Mouse (Mus musculus) urinary bladder, postnatal 10 days (tissue): Measurements from ENCODE around the gene Scarb1.
A peak's percentile ranks its signal among the peaks of the same experiment; 100 is the strongest.

ENCODE experiments used
- DNase-seq: peaks from one replicate; pipeline ENCODE4 v3.0.0; 2022; ENCODE audit warnings: low spot score

Gene Scarb1

GRCm38 (mm10) chr5:125305229-125306081 is 35.4 kb downstream of the Scarb1 start:
- DNase-seq, result no peak

GRCm38 (mm10) chr5:125304245-125304856 is 36.5 kb downstream of the Scarb1 start:
- no peak for DNase-seq

DNA sequence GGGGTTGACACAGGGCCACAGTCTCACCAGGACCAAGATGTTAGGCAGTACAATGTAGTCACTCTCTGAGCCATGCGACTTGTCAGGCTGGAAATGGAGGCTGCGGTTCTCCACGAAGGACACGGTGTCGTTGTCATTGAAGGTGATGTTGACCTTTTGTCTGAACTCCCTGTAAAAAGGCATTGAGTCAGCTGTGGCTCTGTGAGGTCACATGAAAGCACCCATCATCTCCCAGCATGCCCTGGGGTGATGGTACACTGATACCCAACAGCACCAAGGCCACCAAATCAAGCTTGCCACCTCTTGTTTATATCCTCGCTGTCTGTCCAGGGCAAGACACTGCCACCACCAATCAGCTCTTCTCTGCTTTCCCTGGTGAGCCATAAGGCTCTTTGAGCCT is 37.8 kb downstream of the Scarb1 start:
- DNase-seq, result no peak

DNA sequence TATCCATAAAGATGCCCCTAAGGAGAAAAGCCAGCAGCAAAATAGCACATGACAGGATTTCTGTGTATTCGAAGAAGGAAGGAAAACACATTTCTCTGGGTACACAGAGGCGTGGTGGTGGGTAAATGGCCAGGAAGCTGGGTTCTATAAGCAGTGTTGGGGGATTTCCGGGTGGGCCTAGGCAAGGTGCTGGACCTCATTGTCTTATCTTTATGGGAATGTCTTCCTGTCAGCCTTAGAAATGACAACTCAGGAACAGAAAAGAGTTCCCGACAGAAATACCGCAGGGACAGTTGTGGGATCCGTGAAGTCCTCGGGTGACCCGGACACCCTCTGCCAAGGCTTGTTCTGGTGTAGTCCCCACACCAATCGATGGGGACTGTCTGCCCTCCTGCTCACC is 42.7 kb downstream of the Scarb1 start:
- no peak for DNase-seq

DNA sequence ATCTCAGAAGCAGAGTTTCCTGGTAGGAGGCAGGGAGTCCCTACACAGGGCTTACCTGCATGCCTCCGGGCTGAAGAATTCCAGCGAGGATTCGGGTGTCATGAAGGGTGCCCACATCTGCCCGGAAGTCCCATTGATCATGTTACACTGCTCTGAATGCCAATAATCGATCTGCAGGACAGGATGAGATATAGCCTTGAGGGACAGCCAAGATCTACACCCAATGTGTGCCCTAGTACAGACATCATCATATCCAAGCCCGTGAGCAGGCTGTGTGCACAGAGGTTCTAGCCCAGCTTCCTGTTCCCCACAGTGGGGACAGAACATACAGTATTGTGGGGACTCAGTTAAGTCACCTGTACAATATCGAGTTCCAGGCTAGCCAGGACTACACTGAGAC is 43.7 kb downstream of the Scarb1 start:
- no peak for DNase-seq

- no peak for DNase-seq
Measured at GRCm38 (mm10) chr5:125292951-125293350, 47.9 kb downstream of the Scarb1 start.

GRCm38 (mm10) chr5:125291895-125292294 is 49.0 kb downstream of the Scarb1 start:
- DNase-seq, result no peak

DNA sequence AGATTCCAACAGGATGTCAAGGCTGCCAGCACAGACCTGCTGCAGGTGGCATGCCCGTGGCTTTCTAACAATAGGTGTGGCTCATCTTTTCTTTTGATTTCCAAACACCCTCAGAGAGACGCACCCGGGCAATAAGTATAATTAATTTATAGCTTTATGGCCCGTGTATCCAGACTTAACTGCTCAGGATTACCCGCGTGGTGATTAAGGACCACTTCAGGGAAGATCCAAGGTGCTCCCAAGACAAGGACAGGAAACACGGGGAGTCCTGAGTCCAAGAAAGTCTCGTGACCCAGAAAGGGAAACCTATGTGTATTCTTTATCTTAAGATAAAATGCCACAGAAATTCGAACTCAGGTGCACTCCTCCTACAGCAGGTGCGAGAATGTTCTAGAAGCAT is 49.5 kb downstream of the Scarb1 start:
- no peak for DNase-seq

DNA sequence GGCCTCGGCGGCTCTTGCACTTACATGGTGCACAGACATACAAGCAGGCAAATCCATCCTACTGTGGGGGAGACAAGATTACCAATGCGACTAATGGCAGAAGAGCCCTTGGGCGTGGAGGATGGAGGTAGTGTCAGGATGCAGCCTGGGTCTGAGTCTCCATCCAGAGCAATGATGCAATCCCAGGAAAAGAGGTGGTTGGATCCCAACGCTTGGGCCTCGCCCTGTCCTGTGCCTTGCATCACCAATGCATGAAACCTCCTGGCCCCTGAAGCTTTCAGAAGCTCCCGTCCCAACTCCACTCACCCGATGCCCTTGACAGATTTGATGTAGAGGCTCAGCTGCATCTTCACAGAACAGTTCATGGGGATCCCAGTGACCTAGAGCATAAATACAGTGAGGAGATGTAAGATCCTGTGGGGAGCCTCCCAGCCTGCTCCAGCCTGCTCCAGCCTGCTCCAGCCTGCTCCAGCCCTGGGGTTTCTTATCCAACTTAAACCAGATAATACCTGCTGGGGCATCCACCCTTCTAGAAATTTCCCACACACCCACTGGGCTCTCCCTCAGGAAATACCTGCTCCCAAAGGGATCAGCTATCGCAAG is 53.7 kb downstream of the Scarb1 start:
- no peak for DNase-seq

DNA sequence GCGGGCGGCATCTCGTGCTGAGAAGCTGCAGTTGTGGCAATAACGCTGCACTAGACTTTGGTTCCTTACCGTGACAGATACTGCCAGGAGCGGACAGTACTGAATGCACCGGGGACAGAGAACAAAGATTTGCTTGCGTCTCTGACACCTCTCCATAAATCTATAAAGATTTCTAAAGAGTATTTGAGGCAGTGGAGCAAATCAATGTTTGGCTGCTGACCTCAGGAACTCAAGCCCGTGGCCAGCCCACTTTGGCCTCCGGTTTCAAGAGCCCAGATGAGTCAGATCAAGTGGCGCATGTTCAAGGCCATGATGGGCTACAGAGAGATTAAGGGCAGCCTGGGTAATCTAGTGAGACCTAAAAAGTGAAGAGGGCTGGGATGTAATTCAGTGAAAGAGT is 54.8 kb downstream of the Scarb1 start:
- DNase-seq, result no peak

DNA sequence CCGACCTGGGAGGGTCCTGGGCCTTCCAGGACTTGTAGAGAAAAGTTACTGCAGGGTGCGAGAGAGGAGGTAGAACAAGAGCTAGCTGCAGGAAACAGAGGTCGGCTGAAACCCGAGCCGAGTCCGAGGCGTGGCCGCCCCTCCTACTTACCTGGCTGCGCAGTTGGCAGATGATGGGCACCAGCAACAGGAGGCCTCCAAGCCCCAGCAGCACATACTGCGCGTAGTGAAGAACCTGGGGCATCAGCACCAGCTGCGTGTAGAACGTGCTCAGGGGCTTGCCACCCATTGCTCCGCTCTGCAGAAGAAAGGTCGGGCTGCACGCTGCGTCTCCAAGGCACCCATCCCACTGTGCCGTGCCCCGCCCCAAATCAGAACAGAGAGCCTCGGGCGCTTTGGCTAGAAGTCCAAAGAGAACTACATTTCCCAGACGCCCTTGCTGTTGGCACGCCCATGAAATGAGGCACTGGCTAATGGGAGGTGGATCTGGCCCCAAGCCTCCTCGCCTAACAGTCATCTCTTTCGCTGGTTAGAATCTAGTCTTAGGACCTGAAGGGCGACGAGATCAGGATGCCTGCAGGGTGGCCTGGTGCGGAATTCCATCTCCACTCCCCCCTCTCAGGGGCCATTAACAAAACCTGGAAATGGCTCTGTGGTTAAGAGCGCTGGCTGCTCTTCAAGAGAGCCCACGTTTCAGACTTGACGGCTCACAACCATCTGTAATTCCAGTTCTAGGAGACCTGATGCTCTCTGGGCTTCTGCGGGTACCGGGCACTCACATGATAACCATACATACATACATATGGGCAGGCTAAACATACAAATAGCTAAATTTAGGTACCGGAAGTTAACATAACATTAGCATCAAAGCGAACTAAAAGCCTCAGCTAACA is 56.9 kb downstream of the Scarb1 start:
- DNase-seq, result no peak

DNA sequence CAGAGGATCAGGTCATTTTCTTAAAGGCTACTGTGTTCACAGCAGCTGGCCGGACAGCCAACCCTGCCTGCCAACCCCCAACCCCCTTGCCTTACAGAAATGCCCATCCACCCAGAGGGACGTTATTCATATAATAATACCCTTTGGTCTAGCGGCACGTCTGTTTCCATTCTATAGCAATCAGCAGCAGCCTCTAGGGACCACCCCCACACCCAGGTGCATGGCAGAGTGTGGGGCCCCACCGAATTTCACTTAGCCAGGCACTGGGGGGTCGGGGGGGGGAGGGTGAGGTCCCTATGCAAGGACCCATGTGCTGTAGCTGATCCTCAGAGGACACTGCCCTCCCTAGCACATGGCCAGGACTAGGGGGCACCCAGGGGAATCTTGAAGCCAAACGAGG is 61.7 kb downstream of the Scarb1 start:
- no peak for DNase-seq

DNA sequence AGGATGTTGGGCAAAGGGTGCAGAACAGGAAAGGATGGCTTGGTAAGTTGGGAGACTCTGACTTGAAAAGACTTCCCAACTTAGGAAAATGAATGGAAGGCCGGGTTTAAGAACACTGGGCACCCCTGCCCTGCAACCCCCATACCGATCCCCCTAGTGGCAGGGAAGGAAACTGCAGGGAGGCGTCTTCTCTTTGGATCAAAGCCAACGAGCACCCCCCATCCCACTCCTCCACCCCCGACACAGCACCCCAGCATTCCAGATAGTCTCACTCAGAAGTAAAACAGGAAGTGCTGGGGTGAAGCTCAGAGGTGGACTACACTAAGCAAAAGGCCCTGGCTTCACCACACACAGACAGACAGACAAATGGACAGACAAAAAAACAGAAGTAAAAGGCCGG is 62.6 kb downstream of the Scarb1 start:
- DNase-seq, result no peak

DNA sequence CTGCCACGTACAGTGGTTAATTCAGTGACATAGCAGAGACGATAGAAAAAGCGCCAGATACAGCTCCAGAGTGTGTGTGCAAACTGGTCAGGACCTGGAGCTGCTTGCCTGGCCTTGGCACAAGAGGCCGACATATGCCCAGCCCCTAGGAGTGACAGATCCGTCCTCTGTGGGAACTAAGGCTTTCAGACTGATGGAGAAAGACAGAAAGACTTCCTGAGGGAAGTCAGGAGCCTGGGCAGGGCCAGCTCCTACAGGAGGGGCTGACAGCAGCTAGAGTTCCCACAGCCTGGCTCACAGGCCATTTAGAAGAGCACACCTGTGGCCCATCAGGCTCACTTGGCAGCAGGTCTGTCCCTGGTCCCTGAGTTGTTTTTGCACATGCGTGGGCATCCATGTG is 63.6 kb downstream of the Scarb1 start:
- DNase-seq, result no peak

DNA sequence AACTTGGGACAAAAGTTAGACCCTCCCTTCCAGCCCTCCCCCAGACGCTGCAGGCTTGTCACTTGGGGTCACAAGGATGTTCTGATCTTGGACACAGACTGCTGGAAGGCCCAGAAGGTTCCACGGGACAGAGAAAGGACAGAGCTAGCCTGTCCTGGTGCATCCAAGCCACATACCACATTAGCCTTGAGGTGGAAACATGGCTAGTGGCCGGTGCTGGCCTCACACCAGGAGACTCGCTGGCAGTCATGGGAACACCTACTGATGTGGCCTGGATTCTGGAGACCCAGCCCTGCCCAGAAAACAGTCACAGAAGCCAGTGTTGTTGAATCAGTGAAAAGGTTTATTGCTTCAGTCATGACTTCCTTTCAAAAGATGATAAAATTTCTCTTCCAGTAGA is 64.1 kb downstream of the Scarb1 start:
- DNase-seq, result no peak

DNA sequence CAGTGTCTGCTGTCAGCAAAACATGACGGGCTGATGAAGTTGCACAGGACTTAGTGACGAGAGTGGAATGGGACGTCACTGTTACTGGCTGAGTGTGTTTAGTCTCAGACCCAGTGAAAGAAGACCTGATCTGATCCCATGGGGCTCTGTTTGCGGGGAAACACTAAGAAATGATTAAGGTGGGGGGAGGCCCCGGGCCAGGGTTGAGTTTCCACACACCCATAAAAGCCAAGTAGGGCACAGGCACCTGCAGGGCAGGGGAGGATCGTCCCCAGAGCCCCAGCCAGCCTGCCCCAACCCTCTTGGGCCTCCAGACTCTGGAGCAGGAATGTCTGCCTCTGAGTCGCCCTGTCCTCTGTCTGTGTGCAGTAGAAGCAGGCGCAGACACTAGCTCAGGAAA is 65.6 kb downstream of the Scarb1 start:
- no peak for DNase-seq

DNA sequence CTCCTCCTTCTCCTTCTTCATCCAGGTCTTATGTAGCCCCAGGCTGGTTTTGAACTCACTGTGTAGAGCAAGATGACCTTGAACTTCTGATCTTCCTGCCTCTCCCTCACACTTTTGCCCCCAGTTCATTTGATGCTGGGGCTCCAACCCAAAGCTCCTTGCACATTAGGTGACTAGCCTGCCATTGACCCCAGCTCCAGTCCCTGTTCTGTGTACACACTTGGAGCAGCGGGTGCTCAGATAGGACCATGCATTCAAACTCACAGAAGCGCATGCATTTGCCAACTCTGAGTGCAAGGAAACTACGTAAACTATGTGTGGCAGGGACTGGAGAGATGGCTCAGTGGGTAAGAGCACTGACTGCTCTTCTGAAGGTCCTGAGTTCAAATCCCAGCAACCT is 66.1 kb downstream of the Scarb1 start:
- DNase-seq, result no peak

- DNase-seq, result no peak
Measured at GRCm38 (mm10) chr5:125274182-125274581, 66.7 kb downstream of the Scarb1 start.

DNA sequence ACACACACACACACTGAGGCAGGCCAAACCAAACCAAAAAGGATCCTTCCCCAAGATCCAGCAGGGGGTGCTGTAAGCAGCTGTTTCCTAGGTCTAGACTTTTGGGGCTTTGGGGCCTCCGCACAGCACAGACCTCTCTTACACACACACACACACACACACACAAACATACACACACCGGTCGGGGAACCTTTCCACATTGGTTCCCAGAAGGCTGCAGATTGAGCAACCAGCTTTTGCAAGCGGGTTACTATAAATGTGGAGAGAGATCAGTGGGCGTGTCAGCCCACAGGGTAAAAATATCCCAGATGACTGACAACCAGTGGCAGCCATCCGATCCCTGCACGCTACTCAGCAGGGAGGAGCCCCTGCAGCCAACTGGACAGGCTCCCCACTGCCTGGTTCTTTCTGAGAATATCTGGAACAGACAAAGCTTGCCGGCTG is 67.2 kb downstream of the Scarb1 start:
- no peak for DNase-seq

DNA sequence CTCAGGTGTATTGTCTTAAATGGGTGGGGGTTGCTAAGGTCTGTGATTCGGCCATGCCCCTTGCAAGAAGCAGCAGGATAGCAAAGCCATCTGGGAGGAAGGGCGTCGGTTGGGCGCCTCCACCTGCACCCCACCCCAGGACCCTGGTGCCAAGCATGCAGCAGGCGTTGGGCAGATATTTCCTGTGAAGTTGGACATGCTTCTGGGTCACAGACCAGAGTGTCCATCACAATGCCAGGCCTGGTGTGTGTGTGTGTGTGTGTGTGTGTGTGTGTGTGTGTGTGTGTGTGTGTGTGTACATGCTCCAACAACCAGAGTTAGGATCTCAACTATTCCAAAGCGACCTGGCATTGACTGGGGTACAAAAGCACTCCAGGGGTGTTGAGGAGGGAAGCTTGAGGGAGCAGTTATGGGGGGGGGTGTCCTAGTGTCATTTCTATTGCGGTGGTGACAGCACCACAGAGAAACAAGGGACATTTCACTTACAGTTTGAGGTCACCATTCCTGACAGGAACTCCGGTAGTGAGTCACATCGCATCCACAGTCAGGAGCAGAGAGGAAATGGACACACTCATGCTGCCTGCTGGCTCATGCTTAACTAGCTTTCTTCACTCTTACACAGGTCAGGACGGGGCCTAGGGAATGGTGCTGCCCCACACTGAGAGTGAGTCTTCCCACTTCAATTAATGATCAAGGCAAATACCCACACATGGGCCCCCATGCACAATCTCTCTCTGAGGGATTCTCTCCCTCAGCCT is 68.5 kb downstream of the Scarb1 start:
- DNase-seq, result no peak

DNA sequence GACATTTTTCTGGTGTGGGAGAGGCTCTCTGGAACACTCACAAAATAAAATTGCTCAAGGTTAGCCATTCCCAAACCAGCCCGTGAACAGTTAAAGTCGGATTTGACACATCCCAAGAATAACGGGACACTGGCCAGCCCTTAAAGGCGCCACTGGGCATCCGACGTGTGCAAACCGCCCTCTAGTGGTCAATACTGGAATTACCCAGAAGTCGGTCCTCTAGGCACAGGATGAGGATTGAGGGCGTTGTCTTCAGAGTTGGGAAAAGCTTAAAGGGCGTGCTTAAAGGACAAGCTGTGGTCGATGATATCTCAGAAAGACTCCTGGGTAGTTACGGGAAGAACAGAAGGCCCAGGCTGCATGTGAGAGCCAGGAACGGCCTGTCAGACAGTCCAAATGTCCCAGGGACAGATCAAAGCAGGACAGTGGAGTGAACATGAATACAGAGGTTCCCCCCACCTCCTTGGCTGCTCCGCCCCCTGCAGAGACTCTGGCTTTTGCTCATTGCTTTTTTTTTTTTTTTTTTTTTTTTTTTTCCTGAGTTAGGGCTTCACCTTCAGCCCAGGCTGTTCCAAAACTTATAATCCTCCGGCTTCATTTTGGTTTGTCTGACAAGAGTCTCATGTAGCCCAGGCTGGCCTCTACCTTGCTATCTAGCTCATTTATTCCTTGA is 69.2 kb downstream of the Scarb1 start:
- peak; percentile 61 for DNase-seq
